Mouse (Mus musculus) WW6 (cell line): ENCODE results near the gene Rtn3.

Experiments
- DNase-seq: peaks from one replicate; pipeline ENCODE4 v3.0.0-alpha.2; 2013; ENCODE audit warnings: low read depth, low spot score

The Rtn3 gene

DNA sequence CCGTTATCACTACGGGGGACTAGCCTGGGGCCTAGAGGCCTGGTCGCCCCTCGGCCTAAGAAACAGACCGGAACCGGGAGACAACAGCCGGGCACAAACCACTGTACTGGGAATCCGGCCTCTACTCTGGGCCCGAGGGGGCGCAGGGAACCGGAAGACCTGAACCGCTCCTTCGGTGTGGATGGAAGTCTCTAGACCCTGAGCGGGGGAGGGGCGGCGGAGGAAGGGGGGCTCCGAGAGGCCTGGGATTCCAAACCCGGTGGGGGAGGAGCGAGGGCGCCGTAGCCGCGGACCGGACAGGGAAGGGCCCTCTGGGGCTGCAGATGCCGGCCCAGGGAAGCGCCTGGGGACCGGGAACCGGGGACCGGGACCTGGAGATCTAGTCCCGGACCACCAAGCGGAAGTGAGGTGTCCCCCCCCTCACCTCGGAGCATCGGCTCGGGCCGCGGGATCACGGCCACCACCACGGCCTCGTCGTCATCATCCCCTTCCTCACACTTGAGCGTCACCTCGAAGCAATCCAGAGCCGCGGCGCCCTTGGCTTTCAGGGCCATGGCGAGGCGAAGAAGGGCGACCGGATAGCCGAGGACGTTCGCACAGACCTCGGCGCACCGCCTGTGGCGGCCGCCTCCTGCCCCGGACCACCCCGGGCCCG is 100.7 kb downstream of the Rtn3 start:
- no peak for DNase-seq

DNA sequence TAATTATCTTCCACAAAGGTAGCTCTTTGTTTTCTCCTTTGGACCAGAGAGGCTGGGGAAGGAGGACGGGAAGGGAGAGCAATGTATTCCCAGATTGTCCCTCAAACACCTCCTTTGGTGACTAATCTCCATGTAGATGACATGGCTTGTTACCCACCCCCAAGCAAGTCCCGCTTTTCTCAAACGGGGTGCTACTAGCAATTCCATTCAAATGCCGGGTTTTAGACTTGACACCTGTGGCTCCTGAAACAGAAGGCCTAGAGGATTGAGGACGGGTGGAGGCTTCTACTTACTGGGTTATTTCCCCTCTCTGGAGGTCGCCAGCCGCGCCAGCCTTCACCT is 101.2 kb downstream of the Rtn3 start:
- no peak for DNase-seq

DNA sequence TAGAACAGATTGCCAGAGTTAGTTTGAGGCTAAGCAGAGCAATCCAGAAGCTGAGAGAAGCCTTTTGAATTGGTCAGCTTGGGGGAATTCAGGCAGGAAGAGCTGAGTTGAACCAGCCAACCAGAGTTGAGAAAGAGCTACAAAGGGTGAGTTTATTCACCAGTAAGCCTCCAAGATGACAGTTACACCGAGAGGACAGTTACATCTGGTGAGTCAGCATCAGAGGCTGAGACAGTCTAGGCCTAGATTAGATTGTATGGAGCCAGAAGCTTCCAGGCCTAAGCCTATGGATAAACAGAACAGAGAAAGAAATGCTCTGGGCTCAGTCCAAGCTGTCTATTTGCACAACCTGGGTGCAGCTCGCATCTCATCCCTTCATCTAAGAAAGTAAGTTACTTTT is 105.4 kb downstream of the Rtn3 start:
- DNase-seq, result no peak
